Mouse (Mus musculus): Measurements from ENCODE around the gene Gm14403.
"Not testable (repeated sequence)": the region's sequence is repeated elsewhere in the genome, so short reads cannot be mapped to it uniquely, and the experiment has no call there.

The Gm14403 gene

DNA sequence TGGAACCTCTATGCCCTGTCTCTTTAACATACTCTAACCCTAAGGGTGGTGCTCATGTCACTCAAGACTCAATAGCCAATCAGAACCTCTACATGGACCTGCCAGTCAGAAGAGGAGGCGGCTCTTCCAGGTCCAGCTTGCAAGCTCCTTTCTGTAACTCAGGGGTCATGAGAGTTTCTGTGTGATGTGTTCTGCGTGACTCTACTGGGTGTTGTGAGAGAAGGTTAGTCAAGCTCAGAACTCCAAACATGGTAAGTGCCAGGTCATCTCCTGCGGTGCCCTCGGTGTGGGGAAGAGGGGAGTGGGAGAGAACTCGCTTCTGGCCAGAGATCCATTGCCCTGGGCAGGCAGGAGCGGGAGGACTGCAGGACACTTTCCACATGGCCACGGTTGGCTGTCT is at the start of gene Gm14403:
TSS of gene Gm14403 (plus strand) at position 149 of the 400 bp plus-strand sequence.
- DNase-seq: peak; percentile 64 to 66

DNA sequence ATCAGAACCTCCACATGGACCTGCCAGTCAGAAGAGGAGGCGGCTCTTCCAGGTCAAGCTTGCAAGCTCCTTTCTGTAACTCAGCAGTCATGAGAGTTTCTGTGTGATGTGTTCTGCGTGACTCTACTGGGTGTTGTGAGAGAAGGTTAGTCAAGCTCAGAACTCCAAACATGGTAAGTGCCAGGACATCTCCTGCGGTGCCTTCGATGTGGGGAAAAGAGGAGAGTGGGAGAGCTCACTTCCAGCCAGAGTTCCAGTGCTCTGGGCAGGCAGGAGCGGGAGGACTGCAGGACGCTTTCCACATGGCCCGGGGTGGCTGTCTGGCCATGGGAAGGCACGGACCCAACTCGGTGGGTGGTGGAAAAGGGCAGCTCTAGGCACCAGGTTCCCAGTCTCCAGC is 33.3 kb upstream of the Gm14403 start, which contains the start of gene Zfp970:
TSS of gene Zfp970 (plus strand) at position 58 of the 400 bp plus-strand sequence.
- DNase-seq: peak; percentile 11 to 33

DNA sequence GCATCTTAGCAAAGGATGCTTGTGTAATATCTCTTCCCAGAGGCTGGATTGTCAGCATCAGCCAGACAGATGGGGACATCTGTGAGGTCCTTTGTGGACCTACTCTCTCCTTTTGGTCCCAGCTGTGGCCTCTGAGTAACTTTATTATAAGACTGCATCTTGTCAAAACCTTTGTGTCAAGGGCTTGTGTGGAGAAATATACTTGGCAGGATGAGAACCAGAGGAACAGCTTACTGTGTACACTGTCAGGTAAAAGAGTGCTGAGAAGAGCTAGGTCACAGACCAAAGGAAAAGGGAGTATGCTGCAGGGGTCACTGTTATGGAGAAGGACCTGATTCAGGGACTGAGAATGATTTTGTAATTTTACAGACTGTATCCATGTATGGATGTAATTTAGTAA is 29.8 kb upstream of the Gm14403 start:
- not testable (repeated sequence) for DNase-seq

DNA sequence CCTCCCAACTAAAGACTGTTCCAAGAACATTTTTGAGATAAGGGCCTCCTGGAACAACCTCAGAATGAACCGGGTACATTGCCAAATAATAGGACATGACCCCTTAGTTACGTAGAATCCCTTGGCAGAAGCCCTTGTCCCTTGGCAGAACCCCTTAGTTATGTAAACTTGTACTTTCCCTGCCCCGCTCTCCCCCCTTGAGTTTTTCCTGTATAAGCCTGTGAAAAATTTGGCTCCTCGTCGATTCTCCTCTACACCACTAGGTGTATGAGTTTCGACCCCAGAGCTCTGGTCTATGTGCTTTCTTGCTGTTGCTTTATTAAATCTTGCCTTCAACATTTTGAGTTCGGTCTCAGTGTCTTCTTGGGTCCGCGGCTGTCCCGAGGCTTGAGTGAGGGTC is 25.8 kb upstream of the Gm14403 start:
- peak; percentile 32 for DNase-seq

DNA sequence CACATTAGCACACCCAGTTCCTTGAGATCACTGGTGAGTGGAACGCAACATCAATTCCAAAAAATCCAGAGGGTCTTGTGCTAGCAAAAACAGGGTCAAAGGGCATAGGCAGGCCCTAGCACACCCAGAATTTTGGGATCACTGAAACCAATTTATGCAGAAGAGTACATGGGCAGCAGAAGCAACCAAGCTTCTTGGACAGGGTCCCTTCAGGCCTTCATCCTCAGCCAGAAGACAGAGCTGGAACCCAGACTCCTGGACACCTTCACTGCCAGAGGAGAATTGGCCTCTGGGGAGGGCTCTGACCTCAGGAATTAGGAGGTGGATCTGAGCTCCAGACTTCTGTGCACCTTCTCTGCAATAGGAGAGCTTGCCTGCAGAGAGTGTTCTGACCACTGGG is 16.0 kb upstream of the Gm14403 start:
- DNase-seq: not testable (repeated sequence)

DNA sequence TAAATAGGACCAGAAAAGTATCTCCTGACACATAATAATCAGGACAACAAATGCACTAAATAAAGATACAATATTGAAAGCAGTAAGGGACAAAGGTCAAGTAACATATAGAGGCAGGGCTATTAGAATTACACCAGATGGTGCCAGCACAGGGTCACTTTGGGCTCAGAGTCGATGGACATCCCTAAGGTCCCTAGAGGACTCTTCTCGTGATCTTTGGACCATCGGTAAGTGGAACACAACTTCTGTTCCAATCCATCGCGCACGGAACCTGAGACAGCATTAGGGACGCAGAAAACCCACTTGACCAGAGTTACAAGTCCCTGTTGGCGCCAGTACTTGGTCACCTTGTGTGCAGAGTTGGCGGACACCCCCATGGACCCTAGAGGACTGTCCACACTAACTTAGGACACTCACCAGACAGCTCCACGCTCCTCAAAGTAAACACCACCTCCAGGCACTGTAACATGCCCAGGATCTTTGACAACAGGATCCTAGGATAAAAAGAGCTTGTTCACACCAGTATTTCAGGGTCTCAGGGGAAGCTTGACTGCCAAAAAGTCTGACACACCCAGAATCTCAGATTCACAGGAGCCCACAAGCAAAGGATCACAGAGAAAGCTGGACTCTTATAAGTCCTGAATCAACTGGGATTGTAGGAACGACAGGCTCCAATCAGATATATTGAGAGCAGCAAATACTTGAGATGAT is 14.6 kb upstream of the Gm14403 start:
- DNase-seq: not testable (repeated sequence)

DNA sequence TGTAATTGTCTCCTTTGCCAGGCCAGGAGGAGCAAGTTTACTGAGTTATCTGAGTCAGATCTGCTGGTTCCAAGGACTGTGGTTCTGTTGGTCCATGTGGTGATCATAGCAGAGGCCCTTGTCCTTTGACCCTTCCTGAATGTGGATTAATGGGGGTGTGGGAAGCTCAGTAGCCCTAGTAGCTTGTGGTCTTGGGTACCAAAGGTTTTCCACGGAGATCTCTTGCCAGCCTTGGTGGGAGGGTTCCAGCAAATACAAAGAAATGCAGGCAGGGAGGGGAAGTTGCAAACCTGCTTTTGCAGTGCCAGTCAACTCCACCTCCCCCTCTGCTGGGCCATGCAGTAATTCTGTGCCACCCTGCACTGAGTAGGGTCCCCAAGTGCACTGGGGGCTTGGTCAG is 1.2 kb downstream of the Gm14403 start:
- not testable (repeated sequence) for DNase-seq

DNA sequence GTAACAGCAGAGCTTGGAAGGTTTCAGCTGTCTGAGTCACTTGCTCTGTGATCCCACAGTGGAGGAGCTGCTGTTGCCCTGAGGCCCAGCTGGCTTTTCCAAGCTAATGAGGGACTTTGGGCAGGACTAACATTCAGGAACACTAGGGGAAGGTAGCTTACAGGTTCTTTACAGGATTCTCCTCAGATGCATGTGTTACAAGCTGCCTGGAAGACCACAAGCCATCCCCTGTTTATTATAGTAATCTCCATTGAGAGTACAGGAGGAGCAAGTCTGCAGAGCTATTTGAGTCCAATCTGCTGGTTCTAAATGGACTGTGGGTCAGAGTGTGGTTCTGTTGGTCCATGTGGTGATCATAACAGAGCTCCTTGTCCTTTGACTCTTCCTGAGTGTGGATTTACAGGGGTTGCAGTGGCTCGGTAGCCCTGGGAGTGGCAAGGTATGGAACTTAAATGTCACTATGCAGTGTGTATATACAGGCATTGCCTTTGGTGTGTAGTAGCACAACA is 7.2 kb downstream of the Gm14403 start:
- not testable (repeated sequence) for DNase-seq

DNA sequence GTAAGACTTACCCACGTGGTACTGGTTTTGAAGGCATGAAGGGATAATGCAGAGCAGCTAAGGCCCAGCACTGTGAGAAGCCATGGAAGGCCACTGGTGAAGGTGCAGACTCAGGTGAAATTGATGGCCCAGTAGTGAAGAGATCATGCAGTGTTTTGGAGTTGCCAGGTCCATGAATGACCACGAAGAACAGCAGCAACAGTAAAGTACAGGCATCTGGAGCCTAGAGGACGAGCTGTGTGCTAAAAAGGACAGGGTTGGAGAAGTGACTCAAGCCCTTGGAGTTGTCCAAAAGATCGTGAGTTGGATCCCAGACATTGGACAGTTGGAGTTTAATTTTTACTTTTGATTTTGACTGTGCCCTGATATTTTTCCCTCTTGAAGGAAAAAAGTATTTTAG is 13.4 kb downstream of the Gm14403 start:
- not testable (repeated sequence) for DNase-seq

DNA sequence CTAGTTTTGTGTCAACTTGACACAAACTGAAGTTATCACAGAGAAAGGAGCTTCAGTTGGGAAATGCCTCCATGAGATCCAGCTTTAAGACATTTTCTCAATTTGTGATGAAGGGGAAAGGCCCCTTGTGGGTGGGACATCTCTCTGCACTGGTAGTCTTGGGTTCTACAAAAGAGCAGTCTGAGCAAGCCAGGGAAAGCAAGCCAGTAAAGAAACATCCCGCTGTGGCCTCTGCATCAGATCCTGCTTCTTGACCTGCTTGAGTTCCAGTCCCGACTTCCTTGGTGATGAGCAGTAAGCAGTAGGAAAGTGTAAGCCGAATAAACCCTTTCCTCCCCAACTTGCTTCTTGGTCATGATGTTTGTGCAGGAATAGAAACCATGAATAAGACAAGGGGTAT is 14.0 kb downstream of the Gm14403 start:
- not testable (repeated sequence) for DNase-seq

DNA sequence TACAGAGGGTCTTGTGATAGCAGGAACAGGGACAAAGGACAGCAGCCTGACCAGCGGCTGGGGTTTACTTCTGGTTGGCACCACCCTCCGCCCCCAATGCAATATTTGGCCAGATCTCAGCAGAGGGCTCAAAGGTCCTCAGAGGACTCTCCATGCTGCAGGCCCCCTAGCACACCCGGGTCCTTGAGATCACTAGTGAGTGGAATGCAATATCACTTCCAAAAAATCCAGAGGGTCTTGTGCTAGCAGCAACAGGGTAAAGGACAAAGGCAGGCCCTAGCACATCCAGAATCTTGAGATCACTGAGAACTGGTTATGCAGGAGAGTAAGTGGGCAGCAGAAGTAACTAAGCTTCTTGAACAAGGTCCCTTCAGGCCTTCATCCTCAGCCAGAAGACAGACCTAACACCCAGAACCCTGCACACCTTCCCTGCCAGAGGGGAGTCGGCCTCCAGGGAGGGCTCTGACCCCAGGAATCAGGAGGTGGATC is 16.0 kb downstream of the Gm14403 start:
- not testable (repeated sequence) for DNase-seq

DNA sequence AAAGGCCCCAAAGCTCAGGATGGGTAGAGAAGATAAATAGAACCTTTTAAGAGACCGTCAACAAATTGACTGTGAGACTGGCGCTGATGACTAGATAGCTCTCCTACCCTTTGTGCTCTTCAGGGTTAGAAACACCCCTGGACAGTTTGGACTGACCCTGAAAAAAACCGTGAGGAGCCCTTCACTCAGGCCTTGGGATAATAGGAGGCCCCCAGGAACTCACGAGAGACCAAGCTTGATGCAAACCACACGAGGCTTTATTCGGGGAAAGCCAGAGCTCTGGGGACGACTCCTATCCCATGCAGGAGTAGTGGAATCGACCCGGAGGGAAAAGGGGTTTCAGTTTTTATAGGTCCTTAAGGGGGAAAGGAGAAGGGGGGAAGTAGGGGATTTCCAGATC is 19.7 kb downstream of the Gm14403 start:
- DNase-seq: not testable (repeated sequence)

DNA sequence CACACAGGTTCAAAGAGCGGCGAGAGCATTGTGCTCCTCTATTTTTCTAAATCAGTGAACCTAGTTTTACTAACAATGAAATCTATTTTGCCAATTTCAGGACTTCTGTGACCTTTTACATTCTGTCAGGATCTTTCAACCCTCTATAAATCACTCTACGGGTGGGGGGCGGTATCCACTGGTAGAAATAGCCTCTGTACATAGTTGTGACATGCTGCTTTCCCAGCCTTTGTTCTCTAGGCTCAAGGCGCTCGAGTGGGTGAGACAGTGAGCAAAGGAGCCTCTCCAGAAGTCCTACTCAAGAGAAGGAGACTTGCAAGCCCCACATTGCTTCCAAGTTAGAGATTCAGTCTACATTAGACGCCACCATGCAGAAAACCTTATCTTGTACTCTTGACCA is 20.3 kb downstream of the Gm14403 start:
- not testable (repeated sequence) for DNase-seq

DNA sequence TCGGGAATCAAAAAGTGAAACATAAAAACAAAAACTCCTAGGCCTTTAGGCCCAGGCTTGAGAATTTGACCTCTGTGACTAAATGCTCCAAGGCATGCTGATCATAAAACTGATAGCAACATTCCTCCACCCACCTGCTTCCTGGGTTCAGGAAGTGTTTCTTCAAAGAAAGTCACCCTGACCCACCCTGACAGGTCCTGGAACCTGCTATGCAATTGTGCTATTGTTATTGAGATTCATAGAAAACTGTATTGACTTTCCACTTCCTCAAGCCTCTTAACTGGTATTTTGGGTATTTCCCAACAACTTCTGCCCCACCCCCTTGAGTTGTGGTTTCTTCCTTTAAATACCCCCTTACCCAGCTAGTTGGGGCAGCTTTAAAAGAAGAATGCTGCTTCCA is 20.9 kb downstream of the Gm14403 start:
- DNase-seq: not testable (repeated sequence)

DNA sequence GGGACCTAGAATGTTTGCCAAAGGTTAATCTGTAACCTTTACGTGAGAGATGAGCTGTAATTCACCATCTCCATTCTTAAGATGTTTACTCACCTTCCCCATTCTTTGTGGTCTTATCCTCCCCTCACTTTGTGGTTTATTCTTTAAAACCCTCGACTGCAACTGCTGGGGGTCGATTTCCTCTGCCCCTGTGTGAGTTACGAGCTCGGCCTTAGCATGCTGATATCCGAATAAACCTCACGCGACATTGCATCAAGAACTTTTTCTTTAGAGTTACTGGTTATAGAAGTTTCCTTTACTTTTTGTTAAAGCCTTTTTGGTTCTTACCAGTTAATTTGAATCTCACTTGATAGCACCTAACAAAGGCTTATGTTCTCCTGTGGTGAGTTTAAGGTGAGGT is 22.0 kb downstream of the Gm14403 start:
- DNase-seq: no peak

DNA sequence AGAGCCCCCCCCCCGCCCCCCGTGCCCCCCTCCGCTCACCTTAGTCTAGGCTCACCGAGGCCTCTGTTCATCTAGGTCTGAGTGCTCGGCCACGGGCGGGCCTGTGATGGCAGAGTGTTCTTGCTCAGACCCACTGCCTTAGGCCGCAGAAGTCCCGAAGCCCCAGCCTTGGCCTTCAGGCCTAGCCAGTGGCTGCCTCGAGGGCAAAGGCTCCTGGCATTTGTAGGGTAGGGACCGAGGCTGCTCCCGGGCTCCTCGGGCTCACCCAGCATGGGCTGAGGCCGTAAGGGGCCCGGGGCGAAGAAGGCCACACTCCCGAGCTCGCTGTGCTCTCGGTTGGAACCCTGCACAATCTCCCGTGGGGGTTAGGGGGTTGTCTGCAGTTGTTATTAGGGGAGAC is 25.0 kb downstream of the Gm14403 start:
- no peak for DNase-seq

DNA sequence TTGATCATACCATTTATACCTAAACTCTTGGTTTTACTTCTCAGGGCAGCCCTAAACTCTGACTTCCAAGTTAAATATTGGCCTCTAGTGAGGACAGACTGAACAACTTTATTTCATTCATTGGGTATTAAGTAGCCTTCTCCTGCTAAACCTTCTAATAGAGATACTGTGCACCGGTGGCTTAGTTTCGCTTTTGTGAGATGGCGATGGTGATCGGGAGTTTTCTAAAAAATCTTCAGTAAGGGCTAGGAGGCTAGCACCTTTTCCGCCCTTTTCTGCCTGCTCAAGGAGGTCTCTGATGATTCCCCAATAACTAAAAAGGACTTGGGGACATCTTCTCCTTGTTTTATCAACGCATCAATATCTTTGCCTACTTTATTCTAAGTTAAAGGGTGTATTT is 25.7 kb downstream of the Gm14403 start:
- not testable (repeated sequence) for DNase-seq

DNA sequence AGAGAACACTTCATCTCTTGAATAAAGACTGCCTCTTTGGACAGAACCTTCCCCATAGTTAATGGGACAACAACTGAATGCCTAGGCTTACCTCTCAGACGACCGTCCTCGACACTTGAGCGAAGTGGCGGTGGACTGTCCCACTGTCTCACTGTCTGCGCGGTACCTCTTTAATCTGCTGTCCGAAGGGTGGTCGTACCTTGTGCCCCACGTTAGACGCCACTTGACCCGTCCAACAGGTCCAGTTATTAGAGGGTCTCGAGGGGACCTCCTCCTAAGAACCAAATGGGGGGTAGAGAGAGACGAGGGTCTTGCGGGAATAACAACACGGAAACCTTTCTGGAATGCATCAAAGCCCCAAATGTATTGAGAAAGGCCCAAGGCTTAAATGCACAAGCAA is 26.2 kb downstream of the Gm14403 start:
- DNase-seq: not testable (repeated sequence)

DNA sequence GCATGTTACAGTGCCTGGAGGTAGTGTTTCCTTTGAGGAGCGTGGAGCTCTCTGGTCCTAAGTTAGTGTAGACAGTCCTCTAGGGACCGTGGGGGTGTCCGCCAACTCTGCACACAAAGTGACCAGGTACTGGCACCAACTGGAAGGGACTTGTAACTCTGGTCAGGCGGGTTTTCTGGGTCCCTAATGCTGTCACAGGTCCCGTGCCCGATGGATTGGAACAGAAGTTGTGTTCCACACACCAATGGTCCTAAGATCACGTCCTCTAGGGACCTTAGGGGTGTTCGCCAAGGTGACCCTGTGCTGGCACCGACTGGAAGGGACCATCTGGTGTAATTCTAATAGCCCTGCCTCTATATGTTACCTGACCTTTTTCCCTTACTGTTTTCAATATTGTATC is 37.9 kb downstream of the Gm14403 start:
- no peak for DNase-seq

DNA sequence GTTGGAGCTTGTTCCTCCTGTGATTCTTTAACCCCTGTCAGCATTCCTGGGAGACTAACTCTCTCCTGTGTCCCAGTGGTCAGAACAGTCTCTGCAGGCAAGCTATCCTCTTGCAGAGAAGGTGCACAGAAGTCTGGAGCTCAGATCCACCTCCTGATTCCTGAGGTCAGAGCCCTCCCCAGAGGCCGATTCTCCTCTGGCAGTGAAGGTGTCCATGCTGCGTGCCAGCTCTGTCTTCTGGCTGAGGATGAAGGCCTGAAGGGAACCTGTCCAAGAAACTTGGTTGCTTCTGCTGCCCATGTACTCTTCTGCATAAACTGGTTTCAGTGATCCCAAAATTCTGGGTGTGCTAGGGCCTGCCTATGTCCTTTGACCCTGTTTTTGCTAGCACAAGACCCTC is 39.1 kb downstream of the Gm14403 start:
- DNase-seq: not testable (repeated sequence)

DNA sequence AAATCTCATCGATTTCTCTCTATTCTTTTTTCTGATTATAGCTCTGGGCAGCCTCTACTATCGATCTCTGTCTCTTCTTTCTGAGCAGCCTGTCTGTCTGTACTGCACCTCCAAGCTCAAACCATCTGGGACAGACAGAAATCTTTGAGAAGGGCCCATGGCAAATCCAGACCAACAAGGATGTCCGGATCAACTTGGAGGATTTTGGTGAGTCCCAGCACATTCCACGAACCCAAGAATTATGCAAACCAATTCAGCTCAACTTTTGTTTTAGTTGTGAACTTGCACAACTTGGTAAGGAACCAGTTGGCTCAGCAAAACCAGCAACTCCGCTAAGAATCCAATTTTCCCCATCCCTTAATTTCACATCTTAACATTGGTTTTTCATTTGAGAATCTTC is 39.7 kb downstream of the Gm14403 start:
- DNase-seq: not testable (repeated sequence)

DNA sequence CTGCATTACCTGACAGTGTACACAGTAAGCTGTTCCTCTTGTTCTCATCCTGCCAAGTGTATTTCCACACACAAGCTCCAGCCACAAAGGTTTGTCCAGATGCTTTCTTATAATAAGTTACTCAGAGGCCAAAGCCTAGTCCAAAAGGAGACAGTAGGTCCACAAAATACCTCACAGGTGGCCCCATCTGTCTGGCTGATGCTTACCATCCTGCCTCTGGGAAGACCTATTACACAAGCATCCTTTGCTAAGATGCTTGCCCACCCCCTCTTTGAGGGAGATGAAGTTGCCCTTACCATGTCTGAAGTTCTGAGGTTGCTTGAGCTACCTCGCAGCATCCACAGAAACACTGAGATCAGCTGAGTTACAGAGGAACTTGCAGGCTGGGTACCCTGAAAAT is 57.2 kb downstream of the Gm14403 start:
- DNase-seq: not testable (repeated sequence)

Measured in lung, adult 18-20 months (tissue).